25 mouse cellular contexts compared by ENCODE assay signal in genomic region chr13:53652826-53653225, GRCm38 (mm10).
"Had no signal": no experiment of that assay in that cellular context is flagged by ENCODE, and none has a peak within 500 bp of the region (broad histone marks: within the 10 kb centered on the region; RNA-seq: fewer than 3 reads in every experiment).

No protein-coding gene starts in this region.

- H3K9me3 ChIP-seq: heart, embryonic 12.5 days; hindbrain, embryonic 10.5 days; hindbrain, embryonic 12.5 days; intestine, embryonic 15.5 days; limb, embryonic 13.5 days; limb, embryonic 15.5 days; liver, embryonic 13.5 days had no signal

- H3K36me3 ChIP-seq: heart, embryonic 12.5 days; hindbrain, embryonic 10.5 days; hindbrain, embryonic 12.5 days; intestine, embryonic 15.5 days; limb, embryonic 13.5 days; limb, embryonic 15.5 days; liver, embryonic 13.5 days had no signal

- H3K27ac ChIP-seq: gastrocnemius, adult 2 months; heart, adult 2 months; hindbrain, embryonic 10.5 days; hindbrain, embryonic 12.5 days; hindbrain, embryonic 14.5 days; intestine, embryonic 15.5 days; kidney, postnatal 0 days; limb, embryonic 13.5 days; limb, embryonic 15.5 days; liver, embryonic 13.5 days had no signal

- H3K4me1 ChIP-seq: heart, embryonic 12.5 days; hindbrain, embryonic 10.5 days; hindbrain, embryonic 12.5 days; intestine, embryonic 15.5 days; limb, embryonic 15.5 days; liver, embryonic 13.5 days had no signal

- DNase-seq: gastrocnemius, adult 2 months; gastrocnemius, postnatal 10 days; gastrocnemius, postnatal 25 days; heart, adult 2 months; heart, postnatal 10 days; heart, postnatal 4 days; kidney, adult 18-20 months; kidney, adult 8-10 months; kidney, postnatal 14 days; kidney, postnatal 36 days; layer of hippocampus, adult 9-11 months; layer of hippocampus, postnatal 36 days; left cerebral cortex, postnatal 4 days; liver, embryonic 13.5 days had no signal

- H3K27me3 ChIP-seq: heart, embryonic 12.5 days; hindbrain, embryonic 12.5 days; intestine, embryonic 15.5 days; limb, embryonic 15.5 days; liver, embryonic 13.5 days had no signal

- H3K9ac ChIP-seq: heart, embryonic 12.5 days; hindbrain, embryonic 12.5 days; hindbrain, embryonic 14.5 days; intestine, embryonic 15.5 days; limb, embryonic 13.5 days; limb, embryonic 15.5 days; liver, embryonic 13.5 days had no signal

- H3K4me2 ChIP-seq: heart, embryonic 12.5 days; hindbrain, embryonic 12.5 days; hindbrain, embryonic 14.5 days; intestine, embryonic 15.5 days; limb, embryonic 13.5 days; limb, embryonic 15.5 days; liver, embryonic 13.5 days had no signal

- H3K4me3 ChIP-seq: gastrocnemius, adult 2 months; heart, adult 2 months; heart, embryonic 12.5 days; hindbrain, embryonic 10.5 days; hindbrain, embryonic 12.5 days; intestine, embryonic 15.5 days; limb, embryonic 13.5 days; limb, embryonic 15.5 days; liver, embryonic 13.5 days had no signal

- ATAC-seq: hindbrain, embryonic 16.5 days; inflammation-experienced regulatory T-cells, adult 6 months; intestine, embryonic 15.5 days; intestine, postnatal 0 days had no signal
